Mouse (Mus musculus) urinary bladder, postnatal 4 days (tissue): Measurements from ENCODE around the gene Rnf39.
A peak's percentile ranks its signal among the peaks of the same experiment; 100 is the strongest.

Experiments used
- DNase-seq, 2 experiments: peaks; one replicate each; pipeline ENCODE4 v3.0.0; 2021 to 2022; ENCODE audit warnings: low spot score in 2 of 2

Gene Rnf39

GRCm38 (mm10) chr17:36942791-36943471 lies at the start of gene Rnf39:
Rnf39 (plus strand) TSS chr17:36942918.
- no peak for DNase-seq

GRCm38 (mm10) chr17:36893387-36893786 lies 49.3 kb upstream of the Rnf39 start:
- no peak for DNase-seq

- DNase-seq: no peak
Observed at GRCm38 (mm10) chr17:36896583-36896982, 46.1 kb upstream of the Rnf39 start.

GRCm38 (mm10) chr17:36897065-36897464 lies 45.7 kb upstream of the Rnf39 start:
- DNase-seq: no peak

- DNase-seq: no peak
Observed at GRCm38 (mm10) chr17:36897552-36898205, 45.0 kb upstream of the Rnf39 start, which contains the start of gene Trim31. Trim31 (plus strand) TSS chr17:36898118.

GRCm38 (mm10) chr17:36899376-36899775 lies 43.3 kb upstream of the Rnf39 start:
- no peak for DNase-seq

GRCm38 (mm10) chr17:36900001-36900400 lies 42.7 kb upstream of the Rnf39 start:
- DNase-seq: no peak

- no peak for DNase-seq
Observed at GRCm38 (mm10) chr17:36900691-36901090, 42.0 kb upstream of the Rnf39 start.

GRCm38 (mm10) chr17:36903651-36904050 lies 39.1 kb upstream of the Rnf39 start:
- DNase-seq: no peak

- DNase-seq: no peak
Observed at GRCm38 (mm10) chr17:36908235-36908634, 34.5 kb upstream of the Rnf39 start.

- DNase-seq: no peak
Observed at GRCm38 (mm10) chr17:36909802-36910201, 32.9 kb upstream of the Rnf39 start.

GRCm38 (mm10) chr17:36912031-36912430 lies 30.7 kb upstream of the Rnf39 start:
- no peak for DNase-seq

GRCm38 (mm10) chr17:36914108-36914507 lies 28.6 kb upstream of the Rnf39 start:
- DNase-seq: peak; percentile 29 to 79

GRCm38 (mm10) chr17:36915076-36915475 lies 27.6 kb upstream of the Rnf39 start:
- peak in 1 of 2 experiments; percentile 74 for DNase-seq

GRCm38 (mm10) chr17:36920239-36920638 lies 22.5 kb upstream of the Rnf39 start:
- peak in 1 of 2 experiments; percentile 24 for DNase-seq

GRCm38 (mm10) chr17:36922715-36923114 lies 20.0 kb upstream of the Rnf39 start:
- no peak for DNase-seq

GRCm38 (mm10) chr17:36923491-36923890 lies 19.2 kb upstream of the Rnf39 start:
- DNase-seq: no peak

- DNase-seq: no peak
Observed at GRCm38 (mm10) chr17:36927496-36928120, 15.1 kb upstream of the Rnf39 start.

- DNase-seq: no peak
Observed at GRCm38 (mm10) chr17:36929236-36929932, 13.3 kb upstream of the Rnf39 start.

GRCm38 (mm10) chr17:36930233-36930632 lies 12.5 kb upstream of the Rnf39 start:
- DNase-seq: no peak

GRCm38 (mm10) chr17:36931130-36931529 lies 11.6 kb upstream of the Rnf39 start:
- no peak for DNase-seq

GRCm38 (mm10) chr17:36931806-36932205 lies 10.9 kb upstream of the Rnf39 start:
- no peak for DNase-seq
